Mouse (Mus musculus): ENCODE measurements at regions not wholly inside any gene's neighbourhood (a gene's known extent, or its start where the extent isn't known, plus 50 kb on each side); places are given as distances from the start of the nearest gene placed in this dataset.

DNA sequence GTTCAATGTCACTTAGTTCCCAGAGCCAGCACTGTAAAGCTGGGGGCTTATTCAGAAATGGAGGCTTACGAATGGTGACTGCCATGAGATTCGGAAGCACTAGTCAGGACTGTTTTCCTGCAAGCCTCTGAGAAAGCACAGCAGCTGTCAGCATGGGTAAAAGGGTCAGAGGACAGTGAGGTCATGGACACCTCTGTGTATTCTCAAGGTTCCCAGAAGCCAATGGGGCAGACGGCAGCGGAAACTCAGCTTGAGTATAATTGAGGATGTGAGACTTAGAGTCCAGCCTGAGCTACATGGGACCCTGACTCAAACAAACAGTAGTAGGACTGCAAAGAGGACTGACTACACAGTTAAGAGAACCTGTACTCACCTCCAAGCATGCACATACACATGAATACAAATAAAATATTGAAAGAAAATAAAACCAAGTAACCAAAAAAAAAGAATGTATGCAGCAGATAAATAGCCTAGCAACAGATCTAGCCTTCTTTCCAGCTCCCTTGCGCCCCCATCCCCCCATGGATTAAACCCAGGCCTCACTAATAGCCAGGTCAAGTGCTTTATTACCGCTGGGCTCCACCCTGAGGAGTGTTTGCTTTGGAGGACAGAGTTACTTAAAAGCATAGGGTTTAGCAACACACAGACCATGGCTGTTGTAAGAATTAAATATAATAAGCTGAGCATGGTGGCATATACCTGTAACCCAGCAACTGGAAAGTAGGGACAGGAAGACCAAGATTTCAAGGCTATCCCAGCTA, 67.8 kb upstream of the Calm2 start:
- TF ChIP-seq CTCF (IDR thresholded peaks at IDR 0.05; ENCODE audit: control insufficient read depth, insufficient read depth, low read length) (no peak), POLR2A (IDR thresholded peaks at IDR 0.05; ENCODE audit: borderline replicate concordance, control insufficient read depth, low read depth, low read length) (no peak)
